Mouse (Mus musculus) limb, embryonic 11.5 days (tissue): ENCODE measurements around the gene Nrcam. TPM values are rescaled to one million over a fixed set of nuclear protein-coding genes. Genes with fewer than 3 reads are reported as not detected.

Experiments
- ATAC-seq: fragments of 200-750 bp; cut with Nextera tagmentation; 2 replicates; pipeline ENCODE4 v1.8.0; 2017; ENCODE audit warnings: low read depth; ENCODE audit not compliant: insufficient number of reproducible peaks, low FRiP score, low TSS enrichment
- DNase-seq: peaks from one replicate; pipeline ENCODE4 v3.0.0-alpha.2; 2015; ENCODE audit warnings: low spot score
- H3K27ac ChIP-seq: fragments of 300-500 bp; sonication (generic); replicated peaks from 2 replicates; pipeline ENCODE4 v1.5.1; 2014; ENCODE audit warnings: low read depth, mild to moderate bottlenecking, low read length
- H3K27me3 ChIP-seq: fragments of 300-500 bp; sonication (generic); 2 replicates; pipeline ENCODE4 v1.6.1; 2014; ENCODE audit warnings: mild to moderate bottlenecking, low read length, mixed read lengths; ENCODE audit not compliant: control insufficient read depth, insufficient read depth
- H3K36me3 ChIP-seq: fragments of 300-500 bp; sonication (generic); 2 replicates; pipeline ENCODE4 v1.6.1; 2014; ENCODE audit warnings: mild to moderate bottlenecking, low read length, moderate library complexity, mixed read lengths; ENCODE audit not compliant: control insufficient read depth, insufficient read depth
- H3K4me1 ChIP-seq: fragments of 300-500 bp; sonication (generic); 2 replicates; pipeline ENCODE4 v1.6.1; 2014; ENCODE audit warnings: low read length, mixed read lengths; ENCODE audit not compliant: control insufficient read depth, insufficient read depth
- H3K4me2 ChIP-seq: fragments of 300-500 bp; sonication (generic); 2 replicates; pipeline ENCODE4 v1.6.1; 2014; ENCODE audit warnings: low read depth, mild to moderate bottlenecking, moderate library complexity; ENCODE audit not compliant: severe bottlenecking
- H3K4me3 ChIP-seq: fragments of 300-500 bp; sonication (generic); 2 replicates; pipeline ENCODE4 v1.5.1; 2014; ENCODE audit warnings: low read depth, low read length
- H3K9ac ChIP-seq: fragments of 300-500 bp; sonication (generic); 2 replicates; pipeline ENCODE4 v1.6.1; 2014; ENCODE audit warnings: mild to moderate bottlenecking, low read length
- H3K9me3 ChIP-seq: fragments of 300-500 bp; sonication (generic); 2 replicates; pipeline ENCODE4 v1.6.1; 2016; ENCODE audit warnings: low read length; ENCODE audit not compliant: control insufficient read depth
- WGBS: fragments of 180-500 bp; shearing (Covaris S2); extraction: QIAGEN DNeasy Blood & Tissue Kit; methylation state at CpG from one replicate; pipeline ENCODE4 v1.1.7; 2014; 5-methylcytosine and 5-hydroxymethylcytosine counted together
- polyA plus RNA-seq: library from polyadenylated mRNA; unstranded; fragments of >200 nt; fragmentation: Nextera tagmentation; extraction: Ambion mirVana; gene quantifications from 2 replicates; pipeline ENCODE4 v1.2.1, GENCODE M21; 2014

Gene Nrcam
- polyA plus RNA-seq, 1 experiment from 2014 or later = 1.6 TPM

GRCm38 (mm10) chr12:44547721-44548369 is 219.2 kb downstream of the Nrcam start:
- DNase-seq (peak; percentile 88), ATAC-seq (no peak)

GRCm38 (mm10) chr12:44548465-44548864 is 219.8 kb downstream of the Nrcam start:
- H3K4me3 ChIP-seq = no peak overlapping the region
- H3K4me1 ChIP-seq = no peaks in the 10 kb centered on the region
- no peak for DNase-seq
- H3K9ac ChIP-seq = no peak overlapping the region
- H3K4me2 ChIP-seq = no peak overlapping the region
- no peaks in the 10 kb centered on the region for H3K36me3 ChIP-seq
- H3K27me3 ChIP-seq = no peaks in the 10 kb centered on the region
- WGBS = 57% methylated on average over 9 of the region's 9 CpGs
- no peak overlapping the region for H3K27ac ChIP-seq
- ATAC-seq = 0 out of 2 replicates have a peak, but pooled peaks have one; percentile 35
- H3K9me3 ChIP-seq = no peaks in the 10 kb centered on the region

More at GRCm38 (mm10) chr12:44547721-44548369, 219.2 kb downstream of the Nrcam start:
- no peak overlapping the region for H3K27ac ChIP-seq
- H3K9me3 ChIP-seq = no peaks in the 10 kb centered on the region
- H3K4me1 ChIP-seq = no peaks in the 10 kb centered on the region
- H3K4me3 ChIP-seq = no peak overlapping the region
- no peak overlapping the region for H3K9ac ChIP-seq
- no peaks in the 10 kb centered on the region for H3K27me3 ChIP-seq
- WGBS = 52% methylated on average over 8 of the region's 8 CpGs
- no peak overlapping the region for H3K4me2 ChIP-seq
- no peaks in the 10 kb centered on the region for H3K36me3 ChIP-seq

GRCm38 (mm10) chr12:44551614-44552013 is 222.9 kb downstream of the Nrcam start:
- H3K4me3 ChIP-seq = no peak overlapping the region
- no peak overlapping the region for H3K9ac ChIP-seq
- DNase-seq (no peak), ATAC-seq (no peak)
- H3K4me1 ChIP-seq = no peaks in the 10 kb centered on the region
- H3K27me3 ChIP-seq = no peaks in the 10 kb centered on the region
- H3K36me3 ChIP-seq = no peaks in the 10 kb centered on the region
- no peak overlapping the region for H3K27ac ChIP-seq
- no peaks in the 10 kb centered on the region for H3K9me3 ChIP-seq
- H3K4me2 ChIP-seq = no peak overlapping the region

GRCm38 (mm10) chr12:44554051-44554450 is 225.4 kb downstream of the Nrcam start:
- H3K4me1 ChIP-seq = no peaks in the 10 kb centered on the region
- no peak overlapping the region for H3K9ac ChIP-seq
- no peak for ATAC-seq
- H3K27ac ChIP-seq = no peak overlapping the region
- H3K36me3 ChIP-seq = no peaks in the 10 kb centered on the region
- no peaks in the 10 kb centered on the region for H3K27me3 ChIP-seq
- no peak overlapping the region for H3K4me2 ChIP-seq
- no peaks in the 10 kb centered on the region for H3K9me3 ChIP-seq
- H3K4me3 ChIP-seq = no peak overlapping the region
- DNase-seq = no peak
- 68% methylated on average over 2 of the region's 2 CpGs for WGBS

- WGBS = 95% methylated on average over 1 of the region's 1 CpGs
Measured at GRCm38 (mm10) chr12:44554808-44555207, 226.1 kb downstream of the Nrcam start.

GRCm38 (mm10) chr12:44560002-44560401 is 231.3 kb downstream of the Nrcam start:
- DNase-seq = no peak

More at GRCm38 (mm10) chr12:44554808-44555207, 226.1 kb downstream of the Nrcam start:
- Histone ChIP-seq H3K9ac (no peak overlapping the region), H3K4me1 (no peaks in the 10 kb centered on the region), H3K4me2 (no peak overlapping the region), H3K4me3 (no peak overlapping the region), H3K27me3 (no peaks in the 10 kb centered on the region), H3K27ac (no peak overlapping the region), H3K9me3 (no peaks in the 10 kb centered on the region), H3K36me3 (no peaks in the 10 kb centered on the region)
- ATAC-seq (no peak), DNase-seq (no peak)

GRCm38 (mm10) chr12:44570070-44570469 is 241.4 kb downstream of the Nrcam start:
- H3K4me2 ChIP-seq = no peak overlapping the region
- no peaks in the 10 kb centered on the region for H3K36me3 ChIP-seq

More at GRCm38 (mm10) chr12:44560002-44560401, 231.3 kb downstream of the Nrcam start:
- Histone ChIP-seq H3K9ac (no peak overlapping the region), H3K9me3 (no peaks in the 10 kb centered on the region), H3K27me3 (no peaks in the 10 kb centered on the region), H3K4me3 (no peak overlapping the region), H3K4me2 (no peak overlapping the region), H3K27ac (no peak overlapping the region), H3K36me3 (no peaks in the 10 kb centered on the region), H3K4me1 (no peaks in the 10 kb centered on the region)
- ATAC-seq = no peak

GRCm38 (mm10) chr12:44572664-44573063 is 244.0 kb downstream of the Nrcam start:
- Histone ChIP-seq H3K4me3 (no peak overlapping the region), H3K9me3 (no peaks in the 10 kb centered on the region), H3K36me3 (no peaks in the 10 kb centered on the region), H3K4me2 (no peak overlapping the region), H3K27me3 (no peaks in the 10 kb centered on the region), H3K9ac (no peak overlapping the region), H3K27ac (no peak overlapping the region), H3K4me1 (no peaks in the 10 kb centered on the region)
- DNase-seq (no peak), ATAC-seq (no peak)
- WGBS = 18% methylated on average over 3 of the region's 3 CpGs

More at GRCm38 (mm10) chr12:44570070-44570469, 241.4 kb downstream of the Nrcam start:
- no peak for ATAC-seq
- Histone ChIP-seq H3K27ac (no peak overlapping the region), H3K9ac (no peak overlapping the region), H3K27me3 (no peaks in the 10 kb centered on the region), H3K9me3 (no peaks in the 10 kb centered on the region), H3K4me3 (no peak overlapping the region), H3K4me1 (no peaks in the 10 kb centered on the region)
- DNase-seq = no peak
- 88% methylated on average over 7 of the region's 7 CpGs for WGBS

GRCm38 (mm10) chr12:44574167-44574566 is 245.5 kb downstream of the Nrcam start:
- Histone ChIP-seq H3K4me2 (no peak overlapping the region), H3K27ac (no peak overlapping the region), H3K27me3 (no peaks in the 10 kb centered on the region), H3K36me3 (no peaks in the 10 kb centered on the region), H3K9me3 (no peaks in the 10 kb centered on the region), H3K4me1 (no peaks in the 10 kb centered on the region), H3K4me3 (no peak overlapping the region), H3K9ac (no peak overlapping the region)
- WGBS = 91% methylated on average over 3 of the region's 3 CpGs
- DNase-seq (no peak), ATAC-seq (no peak)
